Mouse (Mus musculus): ENCODE results near the gene Tiam2. TPM values are rescaled to one million over a fixed set of nuclear protein-coding genes. Genes with fewer than 3 reads are reported as not detected.

Tiam2 gene
- total RNA-seq, 2 experiments from 2014 or later: 3.7 to 4.5 TPM

DNA sequence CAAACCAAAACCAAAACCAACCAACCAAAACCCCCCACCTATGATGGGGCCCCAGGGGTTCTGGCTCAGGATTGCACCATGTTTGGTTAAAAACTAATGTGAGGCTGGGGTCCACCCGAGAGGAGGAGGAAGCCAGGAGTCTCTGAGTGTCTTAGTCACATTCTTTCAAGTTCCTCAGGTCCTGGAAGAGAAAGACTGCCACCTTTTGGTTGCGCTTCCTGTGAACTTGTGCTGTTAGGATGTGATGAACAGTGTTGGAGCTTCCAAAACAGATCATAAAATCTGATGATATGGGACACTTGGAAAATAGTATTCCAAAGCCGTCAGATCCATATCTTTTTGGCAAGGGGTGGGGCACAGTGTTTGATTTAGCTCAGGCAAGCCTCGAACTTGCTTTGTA is 174.6 kb downstream of the Tiam2 start:
- DNase-seq: no peak
- intact Hi-C loops (cut with DNase I): no loop called here

DNA sequence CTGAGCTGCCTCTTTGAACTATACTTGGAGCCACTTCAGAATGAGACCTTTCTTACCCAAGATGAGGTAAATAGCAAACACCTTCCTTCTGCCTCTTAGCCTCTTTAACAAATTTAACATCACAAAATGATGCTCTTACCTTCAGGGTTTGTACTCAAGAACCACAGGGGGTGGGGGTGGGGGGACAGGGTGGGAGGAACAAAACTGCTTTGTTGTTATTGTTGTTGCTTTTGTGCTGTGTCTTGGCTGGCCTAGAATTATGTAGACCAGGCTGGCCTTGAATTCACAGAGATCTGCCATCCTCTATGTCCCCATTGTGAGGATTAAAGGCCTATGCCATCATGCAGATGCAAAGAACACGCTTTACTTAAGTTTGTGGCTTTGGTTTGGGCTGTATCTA is 179.3 kb downstream of the Tiam2 start:
- no peak overlapping the region for H3K4me3 ChIP-seq
- intact Hi-C loops (cut with DNase I): loop anchor here (5.0 kb wide), 1 partner anchor 233 kb away; no protein-coding TSS in a partner anchor
- no peak for TF ChIP-seq CTCF (IDR thresholded peaks at IDR 0.05)
- no peak for DNase-seq
- no peak overlapping the region for H3K27ac ChIP-seq

More for the DNA sequence above, 174.6 kb downstream of the Tiam2 start:
- TF ChIP-seq CTCF (IDR thresholded peaks at IDR 0.05): no peak; the same call in 1 of the 2 replicates
- Histone ChIP-seq H3K4me3 (no peak overlapping the region), H3K27ac (no peak overlapping the region)

DNA sequence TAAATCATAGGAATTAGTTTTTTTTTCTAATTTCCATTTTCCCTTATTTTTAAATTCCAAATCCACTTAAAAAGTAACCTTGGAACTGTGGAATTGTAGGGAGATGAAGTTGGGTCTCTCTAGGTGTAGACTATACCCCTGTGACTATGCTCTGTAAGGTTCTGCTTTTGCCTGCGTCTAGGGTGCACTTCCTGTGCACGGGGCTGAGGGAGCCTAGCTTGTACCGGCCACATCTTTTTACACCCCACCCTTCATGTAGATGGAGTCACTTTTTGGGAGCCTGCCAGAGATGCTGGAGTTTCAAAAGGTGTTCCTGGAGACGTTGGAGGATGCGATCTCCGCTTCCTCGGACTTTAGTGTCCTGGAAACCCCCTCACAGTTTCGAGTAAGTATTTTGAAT is 180.1 kb downstream of the Tiam2 start:
- no peak for DNase-seq
- Histone ChIP-seq H3K27ac (no peak overlapping the region), H3K4me3 (no peak overlapping the region)
- intact Hi-C loops (cut with DNase I): loop anchor here (5.0 kb wide), 1 partner anchor 234 kb away; no protein-coding TSS in a partner anchor
- no peak for TF ChIP-seq CTCF (IDR thresholded peaks at IDR 0.05)

DNA sequence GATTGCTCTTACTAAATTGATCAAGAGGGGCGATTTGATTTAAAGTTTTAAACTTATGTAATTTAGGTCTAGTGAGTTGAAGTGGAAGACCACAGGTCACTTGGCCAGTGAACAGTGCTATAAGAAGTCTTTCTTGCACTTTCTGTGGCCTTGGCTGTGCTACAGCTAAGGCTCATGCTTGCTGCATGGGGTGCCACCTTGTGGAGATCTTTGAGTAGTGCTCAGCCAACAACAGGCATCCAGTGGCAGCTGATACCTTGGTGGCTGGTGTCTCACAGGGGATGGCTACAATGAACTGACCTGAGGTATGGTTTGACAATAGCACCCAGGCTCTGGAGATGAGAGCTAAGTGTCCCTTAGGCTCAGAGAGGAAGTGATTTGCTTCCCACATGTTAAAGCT is 183.5 kb downstream of the Tiam2 start:
- peak; percentile 70 for DNase-seq
- TF ChIP-seq CTCF (IDR thresholded peaks at IDR 0.05): peak; percentile 93
- Histone ChIP-seq H3K27ac (no peak overlapping the region), H3K4me3 (no peak overlapping the region)
- intact Hi-C loops (cut with DNase I): loop anchor here (2.0 to 5.0 kb wide), 2 partner anchors 61 to 238 kb away; no protein-coding TSS in a partner anchor

DNA sequence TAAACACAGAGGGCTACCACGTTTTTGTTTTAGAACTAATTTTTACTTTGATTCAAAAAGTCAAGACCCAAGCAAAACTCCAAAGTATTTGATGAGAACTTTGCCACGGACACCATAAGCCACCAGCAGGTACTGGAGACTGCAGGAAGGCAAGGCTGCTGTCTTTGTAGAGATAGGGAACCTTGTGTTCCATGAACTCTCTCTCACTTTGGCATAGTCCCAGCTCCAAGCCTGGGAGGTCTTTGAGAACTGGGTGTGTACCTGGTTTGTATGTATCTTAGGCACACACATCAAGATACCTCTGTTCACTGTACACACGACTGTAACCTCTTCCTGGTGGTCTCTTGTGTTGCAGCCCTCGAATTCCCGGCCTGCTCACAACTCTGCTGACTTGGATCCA is 187.9 kb downstream of the Tiam2 start:
- Histone ChIP-seq H3K27ac (no peak overlapping the region), H3K4me3 (no peak overlapping the region)
- no peak for TF ChIP-seq CTCF (IDR thresholded peaks at IDR 0.05)
- no peak for DNase-seq
- intact Hi-C loops (cut with DNase I): no loop called here

DNA sequence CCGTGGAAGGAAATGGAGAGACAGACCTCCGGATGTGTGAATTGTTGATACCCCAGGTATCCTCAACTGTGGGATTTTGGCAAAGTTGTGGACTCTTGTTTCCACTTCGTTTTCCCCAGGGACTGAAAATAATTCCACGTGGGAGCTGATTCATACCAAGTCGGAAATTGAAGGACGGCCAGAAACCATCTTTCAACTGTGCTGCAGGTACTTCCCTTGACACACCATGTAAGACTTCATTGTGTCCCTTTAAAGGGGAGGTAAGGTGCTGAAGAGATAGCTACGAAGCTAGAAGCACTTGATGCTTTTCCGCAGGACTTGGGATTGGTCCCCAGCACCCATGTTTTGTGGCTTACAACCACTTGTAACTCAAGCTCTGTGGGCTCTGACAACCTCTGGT is 189.5 kb downstream of the Tiam2 start:
- intact Hi-C loops (cut with DNase I): no loop called here
- no peak for TF ChIP-seq CTCF (IDR thresholded peaks at IDR 0.05)
- Histone ChIP-seq H3K27ac (no peak overlapping the region), H3K4me3 (no peak overlapping the region)
- no peak for DNase-seq

DNA sequence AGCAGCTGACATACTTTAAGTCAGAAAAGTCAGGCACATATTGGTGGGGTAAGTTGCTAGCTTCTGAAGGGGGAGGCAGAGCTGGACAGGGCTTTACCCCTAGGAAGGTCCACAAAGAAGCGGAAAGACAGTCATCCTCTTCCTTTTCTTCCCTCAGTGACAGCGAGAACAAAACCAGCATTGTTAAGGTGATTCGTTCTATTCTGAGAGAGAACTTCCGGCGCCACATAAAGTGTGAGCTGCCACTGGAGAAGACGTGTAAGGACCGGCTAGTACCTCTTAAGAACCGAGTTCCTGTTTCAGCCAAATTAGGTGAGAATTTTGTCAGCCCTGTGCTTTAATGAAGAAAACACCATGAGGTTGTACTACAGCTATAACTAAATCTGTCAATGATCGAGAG is 190.0 kb downstream of the Tiam2 start:
- no peak overlapping the region for H3K27ac ChIP-seq
- intact Hi-C loops (cut with DNase I): no loop called here
- no peak overlapping the region for H3K4me3 ChIP-seq
- no peak for DNase-seq
- TF ChIP-seq CTCF (IDR thresholded peaks at IDR 0.05): no peak

DNA sequence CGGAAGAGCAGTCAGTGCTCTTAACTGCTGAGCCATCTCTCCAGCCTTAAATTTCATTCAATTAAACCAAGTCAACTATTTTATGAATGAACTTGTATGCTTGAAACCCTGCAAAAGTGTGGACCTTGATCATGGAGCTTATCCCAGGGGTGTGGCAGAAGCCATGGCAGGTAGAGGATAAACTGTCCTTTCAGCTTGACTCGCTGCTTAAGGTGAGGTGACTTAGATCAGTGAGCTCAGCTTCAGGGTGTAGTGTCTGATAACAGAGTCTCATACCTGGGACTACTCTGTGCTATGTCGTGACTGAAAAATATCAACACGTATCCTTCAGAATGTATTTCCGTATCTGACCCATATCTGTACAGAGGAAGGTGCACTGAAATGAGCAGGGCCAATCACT is 194.0 kb downstream of the Tiam2 start:
- Histone ChIP-seq H3K4me3 (no peak overlapping the region), H3K27ac (no peak overlapping the region)
- no peak for DNase-seq
- TF ChIP-seq CTCF (IDR thresholded peaks at IDR 0.05): no peak
- intact Hi-C loops (cut with DNase I): no loop called here

DNA sequence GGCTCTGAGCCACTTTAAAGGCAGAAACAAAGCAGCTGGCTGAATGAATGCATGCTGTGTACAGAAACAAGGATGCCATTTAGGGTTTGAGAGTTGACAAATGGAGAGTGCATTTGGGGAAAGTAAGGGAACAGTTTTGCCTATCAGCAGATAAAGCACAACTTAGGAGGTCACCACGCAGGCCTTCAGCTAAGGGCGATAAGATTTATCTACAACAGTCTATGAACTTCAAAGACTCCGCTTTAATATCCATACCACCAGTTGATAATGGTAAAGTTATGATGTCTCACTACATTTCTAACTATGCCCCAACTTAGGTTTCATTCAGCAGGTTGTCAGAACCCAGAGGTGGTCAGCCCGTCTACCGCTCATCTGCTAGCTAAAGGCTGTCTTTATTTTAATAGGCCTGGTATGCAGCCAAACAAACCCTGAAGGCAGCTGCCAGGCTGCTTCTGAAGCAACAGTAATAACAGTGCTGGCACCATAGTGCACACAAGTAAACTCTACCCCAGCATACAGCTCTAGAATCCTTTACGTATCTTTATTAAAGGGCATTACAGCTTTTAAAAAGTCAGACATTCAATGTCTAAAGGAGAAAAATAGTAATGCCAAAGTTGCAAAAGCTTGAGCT is 201.6 kb downstream of the Tiam2 start:
- TF ChIP-seq CTCF (IDR thresholded peaks at IDR 0.05): no peak
- no peak overlapping the region for H3K4me3 ChIP-seq
- DNase-seq: no peak
- intact Hi-C loops (cut with DNase I): no loop called here
- no peak overlapping the region for H3K27ac ChIP-seq

DNA sequence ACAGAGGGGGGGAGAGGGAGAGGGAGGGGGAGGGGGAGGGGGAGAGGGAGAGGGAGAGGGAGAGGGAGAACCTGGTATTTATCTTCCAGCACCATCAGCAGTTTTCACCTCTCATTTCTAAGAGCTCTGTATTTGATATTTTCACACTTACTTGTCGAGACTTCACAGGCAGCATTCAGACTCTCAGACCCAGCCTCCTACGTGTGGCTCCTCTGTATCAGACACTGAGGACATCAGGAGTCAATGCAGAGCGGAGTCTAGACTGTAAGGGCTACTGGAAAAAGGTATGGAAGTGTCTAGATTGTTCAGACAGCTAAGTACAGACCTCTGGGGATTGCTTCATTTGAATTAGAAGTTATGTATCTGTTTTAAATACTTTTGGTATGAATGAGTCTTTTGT is 203.2 kb downstream of the Tiam2 start:
- H3K4me3 ChIP-seq: no peak overlapping the region
- intact Hi-C loops (cut with DNase I): no loop called here
- H3K27ac ChIP-seq: no peak overlapping the region
- no peak for TF ChIP-seq CTCF (IDR thresholded peaks at IDR 0.05)
- DNase-seq: no peak

DNA sequence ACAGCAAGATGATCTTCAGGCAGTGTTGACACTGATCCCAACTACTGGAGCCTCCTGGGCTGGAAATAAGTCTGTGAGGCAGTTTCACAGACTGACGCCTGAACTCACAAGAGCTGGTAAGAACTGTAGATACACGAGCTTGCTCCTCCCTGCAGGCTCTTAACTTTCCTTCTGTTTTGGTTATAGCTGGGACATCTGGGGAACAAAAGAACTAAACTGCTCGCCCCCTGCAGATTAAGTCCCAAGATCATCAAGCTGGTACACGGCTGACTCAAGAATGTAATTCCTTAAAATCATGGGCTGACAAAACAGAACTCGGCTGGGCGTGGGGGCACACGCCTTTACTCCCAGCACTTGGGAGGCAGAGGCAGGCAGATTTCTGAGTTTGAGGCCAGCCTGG is 204.2 kb downstream of the Tiam2 start:
- TF ChIP-seq CTCF (IDR thresholded peaks at IDR 0.05): no peak
- H3K4me3 ChIP-seq: no peak overlapping the region
- DNase-seq: no peak
- no peak overlapping the region for H3K27ac ChIP-seq
- intact Hi-C loops (cut with DNase I): no loop called here

DNA sequence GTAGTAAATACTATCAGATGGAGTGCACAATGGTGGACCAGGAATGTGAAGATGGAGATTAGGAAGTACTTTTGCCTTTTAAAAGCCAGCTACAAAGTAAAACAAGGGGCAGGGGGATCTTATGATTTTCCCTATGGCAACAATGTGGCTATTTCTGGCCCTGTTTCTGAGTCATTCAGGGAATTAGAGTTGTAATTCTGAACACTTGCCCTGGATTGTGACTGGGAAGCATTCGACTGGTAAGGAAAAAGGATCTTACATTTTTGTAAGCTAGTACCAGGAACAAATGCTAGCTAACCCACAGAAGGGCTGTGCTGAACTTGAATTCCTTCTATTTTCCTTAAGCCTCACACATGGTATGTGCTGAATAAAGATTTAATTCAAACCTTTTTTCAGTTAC is 205.3 kb downstream of the Tiam2 start:
- Histone ChIP-seq H3K27ac (no peak overlapping the region), H3K4me3 (no peak overlapping the region)
- TF ChIP-seq CTCF (IDR thresholded peaks at IDR 0.05): no peak

DNA sequence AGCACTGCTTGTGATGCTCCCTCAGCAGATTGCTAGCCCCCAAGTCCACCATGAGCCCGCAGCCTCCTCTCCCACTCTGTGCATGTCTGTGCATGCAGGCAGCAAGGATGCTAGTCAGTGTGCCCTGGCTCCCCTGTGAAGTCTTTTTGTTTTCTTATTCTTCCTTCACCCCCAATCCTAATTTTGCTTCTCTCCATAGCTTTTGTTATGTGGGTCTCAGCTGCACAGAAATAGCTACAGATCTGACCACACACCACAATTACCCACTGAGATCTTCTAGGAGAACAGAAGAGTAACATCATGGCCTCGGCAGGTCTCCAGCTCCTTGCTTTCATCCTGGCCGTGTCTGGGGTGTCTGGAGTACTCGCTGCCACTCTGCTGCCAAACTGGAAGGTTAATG is 205.9 kb downstream of the Tiam2 start, which contains the start of gene Cldn20:
Cldn20 (plus strand) TSS at position 301 of the 400 bp plus-strand sequence.
- no peak for TF ChIP-seq CTCF (IDR thresholded peaks at IDR 0.05)
- DNase-seq: no peak
- intact Hi-C loops (cut with DNase I): no loop called here
- no peak within 1 kb of the TSS for H3K27ac ChIP-seq
- H3K4me3 ChIP-seq: no peak within 1 kb of the TSS

More for the DNA sequence above, 205.3 kb downstream of the Tiam2 start:
- DNase-seq: no peak
- intact Hi-C loops (cut with DNase I): no loop called here

DNA sequence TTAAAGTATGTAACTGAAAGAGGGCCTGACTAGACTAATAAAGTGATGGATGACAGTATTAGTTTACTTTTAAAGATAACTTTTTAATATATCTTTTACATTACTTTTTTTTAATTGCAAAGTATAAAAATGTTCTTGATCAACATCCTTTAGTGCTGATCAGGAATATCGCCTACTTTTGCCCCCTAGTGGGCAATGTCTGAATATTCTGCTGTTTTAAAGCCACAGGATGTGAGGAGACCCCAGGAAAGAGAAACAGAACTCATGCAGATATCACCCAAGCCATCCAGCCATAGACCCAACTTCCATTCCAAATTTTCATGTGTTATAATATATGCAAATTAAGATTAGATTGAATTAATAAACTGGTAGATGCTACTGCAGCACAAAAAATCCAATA is 207.1 kb downstream of the Tiam2 start:
- DNase-seq: no peak
- TF ChIP-seq CTCF (IDR thresholded peaks at IDR 0.05): peak; percentile 57
- intact Hi-C loops (cut with DNase I): no loop called here

More for the DNA sequence above, 207.1 kb downstream of the Tiam2 start:
- H3K27ac ChIP-seq: no peak overlapping the region
- no peak overlapping the region for H3K4me3 ChIP-seq

All from gastrocnemius, adult 2 months (tissue).